Mouse (Mus musculus): ENCODE measurements around the gene Grm5.

Grm5 gene

DNA sequence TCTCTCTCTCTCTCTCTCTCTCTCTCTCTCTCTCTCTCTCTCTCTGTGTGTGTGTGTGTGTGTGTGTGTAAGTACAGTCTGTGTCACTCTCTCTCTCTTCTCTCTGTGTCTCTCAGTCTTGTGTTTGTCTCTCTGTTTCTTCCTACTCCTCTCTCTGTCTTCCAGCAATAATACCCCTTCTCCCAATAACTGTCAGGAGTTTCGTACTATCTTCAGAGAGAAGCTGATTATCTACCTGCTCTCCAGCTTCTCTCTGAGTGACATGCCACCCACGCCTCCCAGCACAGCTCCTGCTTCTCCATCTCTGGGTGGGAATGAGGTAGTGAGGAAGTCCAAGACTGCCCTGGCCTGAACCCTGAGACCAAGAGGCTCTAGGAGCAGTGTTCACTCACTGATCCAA lies at the start of gene Grm5:
Gene Grm5, plus strand, starts transcription at position 301 of the 400 bp plus-strand sequence.
- ATAC-seq (ENCODE audit: low TSS enrichment): no peak; the same call in 1 of the 2 replicates

DNA sequence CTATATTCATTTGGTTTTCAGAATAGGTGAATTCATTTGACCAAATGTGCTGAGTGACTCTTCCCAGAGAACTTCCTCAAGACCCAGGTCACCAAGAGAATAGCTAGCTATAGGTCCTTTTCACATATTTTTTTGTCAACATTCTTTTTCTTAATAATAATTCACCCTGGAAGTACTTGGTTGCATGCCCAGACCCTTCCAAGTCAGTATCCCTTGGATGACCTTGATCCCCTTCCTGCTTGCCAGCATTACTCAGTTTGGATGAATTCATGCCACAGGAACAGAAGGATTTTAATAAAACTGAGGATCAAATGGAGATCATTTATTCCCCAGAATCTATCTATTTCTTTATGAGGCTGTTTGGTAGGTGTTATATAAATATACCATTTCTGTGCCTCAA lies 44.9 kb upstream of the Grm5 start:
- no peak for ATAC-seq (ENCODE audit: low TSS enrichment)

DNA sequence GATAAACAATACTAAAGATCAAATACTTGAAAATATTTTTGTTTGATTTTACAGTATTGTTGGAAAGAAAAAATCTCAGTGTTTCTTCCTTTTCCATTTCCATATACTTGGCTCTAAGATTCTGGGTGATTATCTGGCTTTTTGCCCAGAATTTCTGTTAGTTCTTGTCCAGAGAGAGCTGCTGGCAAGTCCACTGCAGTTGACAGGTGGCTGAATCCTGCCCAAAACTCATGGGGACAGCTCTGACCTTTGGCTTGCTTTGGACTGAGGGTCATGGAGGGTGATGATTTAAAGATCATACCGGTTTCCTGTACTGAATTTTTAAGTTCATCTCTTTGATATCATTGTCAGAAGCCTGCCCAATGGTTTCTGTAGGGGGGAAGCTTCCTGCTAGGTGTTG lies 18.7 kb upstream of the Grm5 start:
- no peak for ATAC-seq (ENCODE audit: low TSS enrichment)

DNA sequence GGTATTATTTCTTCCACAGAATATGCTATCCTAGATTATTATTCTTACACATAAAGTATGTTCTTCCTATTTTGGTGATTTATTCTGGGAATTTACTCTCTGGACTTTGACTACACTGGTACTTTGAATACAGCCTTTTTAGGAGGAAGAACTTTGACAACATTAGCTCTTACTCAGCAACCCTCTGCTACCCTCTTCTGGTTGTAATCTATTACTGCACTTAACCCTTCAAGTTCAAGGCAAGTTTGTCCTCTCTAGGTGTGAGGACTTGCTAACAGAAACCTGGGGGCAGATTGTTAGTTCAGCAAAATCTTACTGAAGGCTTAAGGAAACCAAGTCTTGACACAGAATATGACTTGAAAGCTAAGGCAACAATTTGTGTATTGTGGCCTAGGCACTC lies 17.5 kb upstream of the Grm5 start:
- 0 out of 2 replicates have a peak, but pooled peaks have one; percentile 50 for ATAC-seq (ENCODE audit: low TSS enrichment)

DNA sequence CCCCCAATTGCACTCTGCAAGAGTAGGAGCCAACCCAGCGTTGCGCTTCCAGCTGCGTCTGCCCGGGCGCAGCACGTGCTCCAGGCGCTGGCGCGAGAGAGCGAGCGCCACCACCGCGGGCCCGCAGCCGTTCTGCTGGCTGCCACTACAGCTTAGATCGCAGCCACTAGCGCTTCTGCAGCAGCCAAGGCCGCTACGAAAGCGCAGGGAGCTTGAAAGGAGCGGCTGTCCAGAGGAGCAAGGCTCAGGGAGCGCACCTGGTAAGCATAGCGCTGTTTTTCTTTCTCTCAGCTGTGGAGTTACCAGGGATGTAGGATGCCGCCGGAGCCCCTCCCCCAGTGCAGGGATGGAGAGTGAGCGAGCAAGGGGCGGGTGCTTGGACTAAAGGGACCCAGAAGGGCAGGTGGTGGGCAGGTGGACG lies 323 bp downstream of the Grm5 start:
- ATAC-seq (ENCODE audit: low TSS enrichment): peak; percentile 79

DNA sequence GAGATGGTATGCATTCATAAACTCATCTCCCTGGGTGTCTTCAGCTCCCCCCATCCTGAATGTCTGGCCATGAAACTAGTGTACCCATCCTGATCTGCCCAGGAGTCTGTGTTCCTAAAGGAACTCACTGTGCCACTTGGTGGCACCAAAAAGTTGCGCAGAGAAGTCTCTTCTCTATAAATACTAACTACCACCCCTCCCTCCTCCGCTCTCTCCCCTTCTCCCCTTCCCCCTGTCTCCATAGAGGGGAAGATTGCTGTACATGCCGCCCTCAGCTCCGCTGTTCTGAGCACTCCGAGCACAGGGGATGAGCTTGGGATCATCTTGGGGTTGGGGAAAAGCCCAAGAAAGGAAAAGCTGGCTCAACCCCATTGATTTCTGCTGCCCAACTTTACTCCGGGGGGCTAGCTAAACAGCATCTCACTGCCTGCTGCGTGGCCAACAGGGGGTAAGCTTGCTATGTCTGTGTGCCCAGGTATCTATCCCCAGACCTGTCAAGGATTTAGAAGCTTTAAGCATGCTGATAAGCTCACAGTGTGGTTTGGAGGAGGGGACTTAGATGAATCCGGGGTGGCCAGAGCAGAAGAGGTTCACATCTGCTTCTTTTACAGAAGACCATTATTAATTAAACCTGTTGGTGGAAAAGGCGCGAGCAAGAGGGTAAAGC lies 2.4 kb downstream of the Grm5 start:
- ATAC-seq (ENCODE audit: low TSS enrichment): peak; percentile 83

DNA sequence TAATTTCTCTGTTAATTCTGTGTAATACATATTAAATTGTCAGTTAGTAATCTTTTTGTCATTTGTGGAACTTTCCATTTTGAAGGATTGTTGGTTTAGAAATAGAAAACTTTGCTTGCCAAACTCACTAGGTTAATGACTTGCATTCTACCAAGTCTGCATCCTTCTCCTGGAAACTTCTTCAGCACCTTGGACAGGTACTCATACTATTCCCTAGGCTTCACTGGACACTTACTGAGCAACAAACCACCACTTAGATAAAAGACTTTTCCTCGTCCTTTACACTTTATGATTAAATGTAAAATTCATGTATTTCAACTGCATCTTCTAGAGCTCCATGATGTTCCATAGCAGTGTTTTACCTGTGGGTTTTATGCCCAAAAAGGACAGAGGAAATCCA lies 4.0 kb downstream of the Grm5 start:
- no peak for ATAC-seq (ENCODE audit: low TSS enrichment)

DNA sequence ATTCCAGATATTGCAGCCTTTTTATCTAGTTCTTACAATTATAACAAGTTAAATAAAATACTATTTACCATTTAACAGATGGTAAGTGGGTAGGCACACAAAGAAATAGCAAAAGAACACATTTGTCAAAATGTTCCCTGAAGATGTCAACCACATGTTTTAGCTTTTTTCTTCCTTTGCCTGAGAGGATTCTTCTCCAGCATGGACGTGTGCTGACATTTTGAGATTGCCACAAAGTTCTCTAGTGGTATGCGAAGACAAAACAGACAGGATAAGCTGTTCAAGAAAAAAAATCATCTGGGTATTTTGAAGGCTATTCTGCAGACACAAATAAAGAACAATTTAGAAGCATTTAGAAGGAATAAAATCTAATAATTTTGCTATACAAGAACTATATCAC lies 42.3 kb downstream of the Grm5 start:
- no peak for ATAC-seq (ENCODE audit: low TSS enrichment)

DNA sequence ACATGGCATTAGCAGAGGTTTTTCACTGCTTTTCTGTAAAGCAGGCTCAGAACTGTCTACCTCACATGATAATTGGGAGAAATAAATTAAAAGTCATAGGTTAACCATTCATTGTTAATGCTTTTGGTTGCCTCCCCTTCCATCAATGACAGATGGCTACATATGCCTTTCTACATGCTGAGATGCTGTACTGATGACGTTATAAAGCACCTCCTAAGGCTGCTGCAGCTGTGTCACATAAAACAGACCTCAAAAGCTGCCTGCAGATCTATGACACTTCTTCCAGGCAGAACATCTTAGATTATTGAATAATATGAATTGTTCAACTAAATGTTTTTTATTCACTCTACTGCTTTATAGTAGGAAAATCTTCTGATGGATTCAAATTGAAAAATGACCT lies 51.6 kb downstream of the Grm5 start:
- no peak for ATAC-seq (ENCODE audit: low TSS enrichment)

DNA sequence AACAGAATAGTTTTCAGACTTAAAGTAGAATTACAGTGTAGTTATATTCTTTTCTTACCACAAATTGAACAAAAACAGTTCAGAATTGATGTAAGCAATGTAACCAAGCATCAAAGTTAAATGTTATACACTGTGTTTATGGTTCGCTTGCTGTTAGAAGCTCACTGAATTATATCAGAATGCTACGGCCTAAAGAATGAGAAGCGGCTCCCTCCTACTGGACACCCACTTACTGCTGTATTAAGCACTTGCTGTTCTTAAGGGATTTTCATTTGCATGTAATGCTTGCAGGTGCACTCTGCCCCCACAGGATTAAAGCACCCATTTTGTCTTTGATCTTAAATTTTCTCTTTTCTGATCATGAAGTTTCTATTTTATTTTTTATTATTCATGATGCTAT lies 66.6 kb downstream of the Grm5 start:
- peak; percentile 74; the same call in 1 of the 2 replicates for ATAC-seq (ENCODE audit: low TSS enrichment)

DNA sequence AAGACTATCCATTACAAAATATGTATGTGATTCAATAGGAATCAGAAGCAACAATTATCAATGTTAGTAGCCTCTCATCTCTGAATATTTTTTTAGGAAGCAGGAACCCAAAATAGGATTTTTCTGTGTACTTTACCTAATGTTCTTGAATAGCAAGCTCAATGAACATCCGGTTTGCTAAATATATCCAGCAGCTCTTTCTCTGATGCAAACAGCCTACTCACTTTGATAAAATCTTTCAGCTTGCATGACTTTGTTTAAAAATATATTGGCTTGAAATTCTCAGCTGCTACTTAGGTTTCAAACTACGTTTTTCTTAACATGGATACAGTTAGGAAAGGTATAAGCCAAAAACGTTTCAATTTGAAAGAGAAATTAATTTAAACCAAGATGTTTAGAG lies 77.8 kb downstream of the Grm5 start:
- peak; percentile 69; the same call in 1 of the 2 replicates for ATAC-seq (ENCODE audit: low TSS enrichment)

DNA sequence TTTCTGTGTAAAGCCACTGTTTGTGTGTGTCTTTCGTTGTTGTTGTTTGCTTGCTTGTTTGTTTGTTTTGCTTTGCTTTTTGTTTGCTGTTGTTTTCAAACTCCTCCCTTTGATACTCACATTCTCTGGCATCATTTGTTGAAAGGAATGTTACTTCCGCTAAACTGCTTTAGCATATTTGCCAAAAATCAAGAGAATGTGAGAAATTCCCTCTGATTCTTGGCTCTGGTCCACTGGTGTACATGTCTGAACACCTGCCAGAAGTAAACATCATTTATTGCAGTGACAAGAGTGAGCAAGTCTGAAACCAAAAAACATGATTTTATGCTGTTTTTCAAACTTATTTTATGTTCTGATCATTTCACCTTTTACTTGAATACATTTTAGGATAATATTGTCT lies 80.1 kb downstream of the Grm5 start:
- ATAC-seq (ENCODE audit: low TSS enrichment): no peak

DNA sequence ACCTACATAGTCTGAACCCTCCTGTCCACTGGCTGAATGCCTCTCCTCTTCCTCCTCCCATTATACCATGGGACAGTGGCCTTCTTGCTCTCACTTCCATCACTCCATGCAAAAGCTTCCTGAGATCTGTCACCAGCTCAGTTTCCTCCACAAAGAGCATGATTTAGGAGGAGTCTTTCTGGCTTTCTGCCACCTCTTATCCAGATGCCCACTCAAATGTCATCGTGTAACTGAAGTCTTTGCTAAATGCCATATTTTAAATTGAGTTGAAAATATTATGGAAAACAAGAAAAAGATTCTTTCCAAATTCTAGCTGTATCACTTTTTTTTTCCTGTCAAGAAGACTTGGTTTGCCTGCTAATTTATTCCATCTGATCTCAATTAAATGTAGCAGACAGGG lies 132.4 kb downstream of the Grm5 start:
- peak; percentile 53; the same call in 1 of the 2 replicates for ATAC-seq (ENCODE audit: low TSS enrichment)

DNA sequence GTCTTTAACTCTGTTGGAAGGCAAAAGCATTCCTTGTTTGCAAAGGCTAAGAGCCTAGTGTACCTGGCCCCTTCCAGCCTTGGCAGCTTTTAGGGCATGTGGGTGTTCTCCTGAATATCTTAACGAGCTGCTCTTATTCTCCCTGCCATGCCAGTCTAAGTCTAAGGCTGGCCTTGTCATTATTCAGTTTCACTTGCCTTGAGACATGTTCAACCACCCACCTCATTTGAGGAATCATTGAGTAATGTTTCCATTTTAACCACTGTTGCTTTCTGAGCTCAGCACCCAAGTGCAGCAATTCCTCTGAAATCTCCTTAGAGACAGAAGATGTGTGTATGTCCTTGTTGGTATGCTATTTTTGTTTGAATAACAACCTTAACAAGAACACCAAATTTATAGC lies 134.7 kb downstream of the Grm5 start:
- ATAC-seq (ENCODE audit: low TSS enrichment): peak; percentile 90

DNA sequence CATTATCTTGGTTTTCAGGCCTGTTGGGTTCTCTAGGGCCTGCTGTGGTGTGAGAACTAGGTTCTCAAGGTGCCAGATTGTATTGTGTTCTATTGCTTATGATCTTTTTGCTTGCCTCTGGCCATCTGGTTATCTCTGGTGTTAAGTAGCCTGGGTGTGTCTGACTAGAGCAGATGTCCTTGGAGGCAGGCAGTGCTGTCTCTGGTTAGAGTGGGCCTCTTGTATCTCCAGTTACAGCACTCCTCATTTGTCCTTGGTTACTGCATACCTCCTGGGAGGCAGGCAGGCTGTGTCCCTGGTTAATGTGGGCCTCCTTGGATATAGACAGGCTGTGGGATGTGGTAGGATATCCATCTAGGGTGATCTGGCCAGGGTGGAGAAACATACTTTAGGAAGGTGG lies 150.5 kb downstream of the Grm5 start:
- ATAC-seq (ENCODE audit: low TSS enrichment): no peak

DNA sequence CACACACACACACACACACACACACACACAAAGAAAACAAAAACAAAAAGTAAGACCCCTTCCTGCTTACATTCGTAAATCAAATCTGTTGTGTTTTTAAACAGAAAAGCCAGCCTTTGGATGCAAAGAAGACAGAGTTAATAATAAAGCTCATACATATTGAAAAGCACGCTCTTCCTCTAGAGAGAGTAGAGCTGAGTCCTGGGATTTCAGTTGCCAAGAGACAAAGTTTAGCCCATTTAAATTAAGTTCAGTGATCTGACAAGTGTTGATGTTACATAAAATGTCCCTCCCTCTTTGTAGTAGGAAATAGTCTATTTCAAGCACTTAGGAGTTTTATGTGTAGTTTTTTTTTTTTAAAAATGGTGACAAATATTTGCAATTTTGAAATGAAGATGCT lies 178.0 kb downstream of the Grm5 start:
- peak; percentile 70; the same call in 1 of the 2 replicates for ATAC-seq (ENCODE audit: low TSS enrichment)

DNA sequence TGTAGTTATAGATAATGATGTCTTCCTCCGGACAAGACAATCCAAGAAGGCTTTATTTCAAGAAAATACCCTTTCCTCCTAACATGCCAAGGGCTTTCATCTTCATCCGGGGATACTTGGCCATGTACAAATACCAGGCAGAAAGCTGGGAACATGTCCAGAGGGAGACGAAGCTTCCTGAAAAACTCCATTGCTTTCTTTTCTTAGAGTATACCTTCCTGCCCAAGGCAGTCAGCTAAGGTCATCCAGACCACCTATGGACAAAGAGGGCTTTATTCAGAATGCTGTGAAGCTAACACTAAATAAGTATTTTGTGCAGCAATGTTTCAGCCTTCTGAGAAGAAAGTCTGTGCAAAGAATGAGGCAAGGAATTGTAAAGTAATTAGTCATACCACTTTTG lies 178.4 kb downstream of the Grm5 start:
- 0 out of 2 replicates have a peak, but pooled peaks have one; percentile 27 for ATAC-seq (ENCODE audit: low TSS enrichment)

DNA sequence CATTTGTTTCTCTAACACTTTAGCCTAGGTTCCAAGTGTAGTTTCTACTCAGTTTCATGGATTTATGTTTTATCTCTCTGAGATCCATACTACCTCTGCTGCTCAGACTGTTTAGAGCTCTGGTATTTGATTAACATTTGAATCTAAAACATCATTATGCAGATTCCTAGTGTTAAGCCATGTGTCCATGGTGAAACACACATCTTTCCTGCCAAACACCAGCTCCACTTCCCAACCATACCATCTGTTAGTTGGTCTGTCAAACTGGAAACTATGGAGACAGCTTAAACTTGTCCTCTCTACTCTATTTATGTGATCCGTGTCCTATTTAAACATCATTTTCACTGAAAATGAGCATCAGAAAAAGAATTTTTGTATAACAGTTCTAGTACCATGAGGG lies 203.6 kb downstream of the Grm5 start:
- peak; percentile 97 for ATAC-seq (ENCODE audit: low TSS enrichment)

DNA sequence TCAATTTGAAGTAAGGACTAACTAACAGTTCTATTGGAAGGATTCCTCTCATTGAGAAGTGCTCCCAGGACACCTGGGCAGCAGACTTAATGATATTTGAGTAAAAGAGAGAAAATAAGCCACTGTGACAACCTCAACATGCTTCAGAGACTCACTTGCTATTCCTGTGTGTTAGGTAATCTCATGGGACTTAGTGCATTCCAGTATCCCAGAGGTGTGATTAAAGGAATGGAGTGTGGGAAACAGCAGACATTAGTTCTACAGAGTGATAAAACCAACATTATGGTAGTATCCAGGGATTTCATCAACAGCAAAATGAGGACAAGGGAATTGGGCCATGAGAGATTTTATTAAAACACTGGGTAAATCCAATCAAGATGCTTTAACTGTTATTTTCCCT lies 205.0 kb downstream of the Grm5 start:
- no peak for ATAC-seq (ENCODE audit: low TSS enrichment)

DNA sequence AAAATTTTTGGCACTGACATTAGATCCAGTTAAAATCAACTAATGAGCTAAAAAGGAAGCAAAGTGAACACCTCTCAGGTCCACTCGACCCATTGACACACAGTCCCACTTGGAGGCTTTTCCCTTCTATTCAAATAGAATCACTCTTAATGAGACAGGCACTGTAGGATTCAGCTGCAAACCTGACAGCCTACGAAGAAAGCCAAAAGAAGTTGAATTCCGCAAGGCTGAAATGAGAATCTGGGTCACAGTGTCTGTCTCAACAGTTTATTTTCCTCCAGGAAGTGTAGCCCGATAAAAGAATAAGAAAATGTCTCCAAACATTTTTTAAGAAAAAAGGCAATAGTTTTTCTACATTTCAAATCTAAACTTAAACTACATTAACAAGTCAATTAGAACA lies 209.9 kb downstream of the Grm5 start:
- ATAC-seq (ENCODE audit: low TSS enrichment): peak; percentile 70; the same call in 1 of the 2 replicates

DNA sequence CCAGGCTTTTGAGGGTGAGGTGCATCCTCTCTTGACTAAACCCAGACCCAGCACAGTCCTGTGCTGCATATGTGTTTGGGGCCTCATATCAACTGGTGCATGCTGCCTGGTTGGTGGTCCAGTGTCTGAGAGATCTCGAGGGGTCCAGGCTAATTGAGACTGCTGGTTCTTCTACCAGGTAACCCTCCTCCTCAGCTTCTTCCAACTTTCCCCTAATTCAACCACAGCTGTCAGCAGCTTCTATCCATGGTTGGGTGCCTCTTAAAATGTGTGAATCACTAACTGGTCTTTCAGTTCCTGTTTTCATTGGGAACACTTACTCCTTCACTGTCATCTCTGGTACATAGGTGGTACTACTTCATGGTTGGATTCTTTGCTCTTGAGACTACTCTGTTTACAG lies 240.9 kb downstream of the Grm5 start:
- no peak for ATAC-seq (ENCODE audit: low TSS enrichment)

DNA sequence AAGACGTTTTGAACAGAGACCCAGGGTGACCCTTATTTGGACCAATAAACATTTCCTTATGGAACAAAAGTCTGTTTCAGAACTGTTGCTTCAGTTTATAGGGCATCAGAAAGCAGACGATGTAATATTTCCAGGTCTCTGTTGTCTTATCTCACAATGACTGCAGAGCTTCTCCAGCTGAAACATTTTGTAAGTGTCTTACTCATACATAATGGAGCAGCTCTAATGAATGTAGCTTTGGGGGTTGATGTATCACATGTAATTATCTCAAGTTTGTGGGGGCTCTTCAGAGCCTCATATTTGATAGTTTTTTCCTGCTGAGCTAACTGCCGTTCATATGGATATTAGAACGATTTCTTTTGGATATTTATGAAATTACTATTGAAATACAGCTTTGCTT lies 250.7 kb downstream of the Grm5 start:
- no peak for ATAC-seq (ENCODE audit: low TSS enrichment)

DNA sequence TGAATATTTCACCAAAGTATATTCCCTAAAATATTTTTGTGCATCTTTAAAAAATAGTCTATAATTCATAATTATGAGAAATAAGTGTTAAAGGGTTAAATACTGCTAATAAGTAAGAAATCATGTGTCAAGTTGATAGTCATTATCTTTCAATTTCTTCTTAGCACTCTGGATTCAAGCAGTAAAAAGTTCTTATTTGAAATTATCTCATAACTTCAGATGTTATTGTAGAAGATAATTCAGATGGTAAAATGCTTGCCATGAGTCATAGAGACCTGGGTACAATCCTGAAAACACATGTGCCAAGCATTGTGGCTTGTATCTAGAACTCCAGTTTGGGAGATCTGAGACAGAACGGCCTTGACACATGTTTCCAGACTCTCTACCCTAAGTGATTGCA lies 254.6 kb downstream of the Grm5 start:
- ATAC-seq (ENCODE audit: low TSS enrichment): no peak

DNA sequence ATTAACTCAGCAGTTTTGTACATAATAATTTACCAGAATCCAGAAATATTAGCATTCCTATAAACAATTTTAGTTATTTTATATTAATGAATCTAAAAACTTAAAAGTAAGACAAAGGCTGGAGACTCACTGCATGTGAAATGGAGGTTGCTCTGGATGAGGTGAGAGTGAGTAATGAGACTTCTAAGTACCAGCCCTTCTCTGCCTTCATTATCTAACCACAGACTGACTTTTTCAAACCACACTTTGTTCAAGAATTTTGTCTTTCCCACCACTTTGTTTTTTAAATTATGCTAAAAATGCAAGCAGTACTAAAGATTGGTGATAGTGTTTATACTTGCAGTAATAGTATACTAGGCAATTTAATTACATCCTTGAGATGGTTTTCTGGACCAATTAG lies 259.5 kb downstream of the Grm5 start:
- no peak for ATAC-seq (ENCODE audit: low TSS enrichment)

All from frontal cortex, adult (tissue).